Mouse (Mus musculus): Measurements from ENCODE around the gene Tubd1.
A peak's percentile ranks its signal among the peaks of the same experiment; 100 is the strongest.
"Not testable (repeated sequence)": the region's sequence is repeated elsewhere in the genome, so short reads cannot be mapped to it uniquely, and the experiment has no call there.

The Tubd1 gene

GRCm38 (mm10) chr11:86544639-86545299 lies at the start of gene Tubd1, which contains the start of gene Rps6kb1:
Gene Tubd1 (plus strand): TSS chr11:86544991.
Gene Rps6kb1 (minus strand): TSS chr11:86544805.
- DNase-seq (ENCODE audit: low read depth, low spot score): peak; percentile 100

GRCm38 (mm10) chr11:86497356-86497755 lies 47.4 kb upstream of the Tubd1 start:
- no peak for DNase-seq (ENCODE audit: low read depth, low spot score)

- DNase-seq (ENCODE audit: low read depth, low spot score): no peak
Measured at GRCm38 (mm10) chr11:86497908-86498307, 46.9 kb upstream of the Tubd1 start.

- no peak for DNase-seq (ENCODE audit: low read depth, low spot score)
Measured at GRCm38 (mm10) chr11:86500795-86501194, 44.0 kb upstream of the Tubd1 start.

GRCm38 (mm10) chr11:86503121-86503520 lies 41.7 kb upstream of the Tubd1 start:
- no peak for DNase-seq (ENCODE audit: low read depth, low spot score)

- no peak for DNase-seq (ENCODE audit: low read depth, low spot score)
Measured at GRCm38 (mm10) chr11:86507334-86507733, 37.5 kb upstream of the Tubd1 start.

GRCm38 (mm10) chr11:86507991-86508390 lies 36.8 kb upstream of the Tubd1 start:
- DNase-seq (ENCODE audit: low read depth, low spot score): no peak

GRCm38 (mm10) chr11:86516620-86517019 lies 28.2 kb upstream of the Tubd1 start:
- no peak for DNase-seq (ENCODE audit: low read depth, low spot score)

- no peak for DNase-seq (ENCODE audit: low read depth, low spot score)
Measured at GRCm38 (mm10) chr11:86517229-86517628, 27.6 kb upstream of the Tubd1 start.

- DNase-seq (ENCODE audit: low read depth, low spot score): no peak
Measured at GRCm38 (mm10) chr11:86519751-86520150, 25.0 kb upstream of the Tubd1 start.

- no peak for DNase-seq (ENCODE audit: low read depth, low spot score)
Measured at GRCm38 (mm10) chr11:86527528-86527927, 17.3 kb upstream of the Tubd1 start.

- DNase-seq (ENCODE audit: low read depth, low spot score): no peak
Measured at GRCm38 (mm10) chr11:86532834-86533233, 12.0 kb upstream of the Tubd1 start.

- not testable (repeated sequence) for DNase-seq (ENCODE audit: low read depth, low spot score)
Measured at GRCm38 (mm10) chr11:86533302-86533701, 11.5 kb upstream of the Tubd1 start.

- DNase-seq (ENCODE audit: low read depth, low spot score): no peak
Measured at GRCm38 (mm10) chr11:86534201-86534910, 10.4 kb upstream of the Tubd1 start.

GRCm38 (mm10) chr11:86538786-86539185 lies 6.0 kb upstream of the Tubd1 start:
- no peak for DNase-seq (ENCODE audit: low read depth, low spot score)

GRCm38 (mm10) chr11:86539716-86540475 lies 4.9 kb upstream of the Tubd1 start:
- no peak for DNase-seq (ENCODE audit: low read depth, low spot score)

GRCm38 (mm10) chr11:86540476-86540845 lies 4.3 kb upstream of the Tubd1 start:
- no peak for DNase-seq (ENCODE audit: low read depth, low spot score)

GRCm38 (mm10) chr11:86542851-86543250 lies 1.9 kb upstream of the Tubd1 start:
- no peak for DNase-seq (ENCODE audit: low read depth, low spot score)

- DNase-seq (ENCODE audit: low read depth, low spot score): peak; percentile 10
Measured at GRCm38 (mm10) chr11:86543960-86544638, 692 bp upstream of the Tubd1 start.

GRCm38 (mm10) chr11:86545556-86545955 lies 765 bp downstream of the Tubd1 start:
- no peak for DNase-seq (ENCODE audit: low read depth, low spot score)

GRCm38 (mm10) chr11:86547412-86547811 lies 2.6 kb downstream of the Tubd1 start:
- no peak for DNase-seq (ENCODE audit: low read depth, low spot score)

- DNase-seq (ENCODE audit: low read depth, low spot score): no peak
Measured at GRCm38 (mm10) chr11:86553525-86553924, 8.7 kb downstream of the Tubd1 start.

Data from forelimb bud, embryonic 11.5 days (tissue).